Mouse (Mus musculus) C3H10T1/2 (cell line): ENCODE measurements around the gene Pkm. TPM values are rescaled to one million over a fixed set of nuclear protein-coding genes. Genes with fewer than 3 reads are reported as not detected.

ENCODE experiments used
- polyA plus RNA-seq, 2 experiments: library from polyadenylated mRNA; unstranded; fragments of >200 nt; fragmentation: generic; extraction: Trizol; gene quantifications; one replicate each; pipeline ENCODE4 v1.2.1; 2012; ENCODE audit warnings: missing spikeins in 2 of 2

Gene Pkm
- 1,000 to 10,000 TPM; 1,007 to 3,243 TPM for polyA plus RNA-seq

GRCm38 (mm10) chr9:59655958-59656634 is at the start of gene Pkm:
Gene Pkm, plus strand, starts transcription at chr9:59656368.

DNA sequence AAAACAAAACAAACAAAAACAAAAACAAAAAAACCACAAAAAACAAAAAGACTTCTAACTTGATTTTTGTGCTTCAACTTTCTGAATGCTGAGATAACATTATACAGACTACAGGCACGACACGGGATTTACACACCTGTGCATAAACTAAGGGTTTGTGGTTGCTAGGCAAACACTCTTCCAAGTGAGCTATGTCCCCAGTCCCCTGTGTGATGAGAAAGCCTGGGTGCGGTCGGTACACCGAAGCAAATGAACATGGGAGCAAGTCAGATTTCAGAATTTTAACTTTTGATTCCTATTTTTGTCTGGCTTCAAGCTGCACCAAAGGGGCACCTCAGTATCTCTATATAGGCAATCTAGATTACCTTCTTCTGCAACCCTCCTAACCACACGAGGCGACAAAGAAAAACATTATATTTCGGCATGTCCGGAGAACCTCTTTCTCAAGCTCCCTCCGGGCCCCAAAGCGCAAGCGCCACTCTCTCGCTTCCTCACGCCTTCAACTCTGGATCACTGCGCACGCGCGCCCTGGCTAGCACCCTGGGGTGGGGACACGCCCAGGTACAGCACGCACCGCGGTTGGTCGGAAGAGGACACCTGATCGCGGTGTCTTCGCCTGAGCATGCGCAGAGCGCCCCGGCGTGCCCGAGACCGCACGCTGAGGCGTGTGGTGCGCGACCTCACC is 39.4 kb upstream of the Pkm start, which contains the start of gene Parp6:
Gene Parp6 (plus strand): TSS at position 663 of the 685 bp plus-strand sequence.

GRCm38 (mm10) chr9:59679678-59680533 is 23.7 kb downstream of the Pkm start, which contains the start of gene Gramd2:
Gene Gramd2, plus strand, starts transcription at chr9:59680144.

Other genes starting within 250 kb of the Pkm start
- gene Arih1, start 169.8 kb upstream of the Pkm start, polyA plus RNA-seq: 10 to 100 TPM in 1 of 2 experiments, 1 to 10 TPM in 1; 1.1 to 13.3 TPM
- 100 to 1,000 TPM in 1 of 2 experiments, 10 to 100 TPM in 1; 66.9 to 161 TPM for gene Hexa, start 116.8 kb upstream of the Pkm start, polyA plus RNA-seq
- gene Tmem202, start 116.5 kb upstream of the Pkm start, polyA plus RNA-seq: 1 to 10 TPM in 1 of 2 experiments, under 1 TPM in 1; 0.53 to 1.6 TPM
- under 1 TPM in 1 of 2 experiments, not detected in 1; 0.02 TPM for gene Celf6, start 78.5 kb upstream of the Pkm start, polyA plus RNA-seq
- gene Parp6, start 39.1 kb upstream of the Pkm start, polyA plus RNA-seq: 10 to 100 TPM in 1 of 2 experiments, 1 to 10 TPM in 1; 3.0 to 13.3 TPM
- gene Gramd2, start 23.8 kb downstream of the Pkm start, polyA plus RNA-seq: 1 to 10 TPM in 1 of 2 experiments, under 1 TPM in 1; 0.61 to 1.6 TPM
- 1 to 10 TPM in 1 of 2 experiments, under 1 TPM in 1; 0.27 to 2.0 TPM for gene Senp8, start 94.3 kb downstream of the Pkm start, polyA plus RNA-seq
- 1 to 10 TPM in 1 of 2 experiments, under 1 TPM in 1; 0.07 to 1.1 TPM for gene Myo9a, start 94.5 kb downstream of the Pkm start, polyA plus RNA-seq